Mouse (Mus musculus) midbrain, embryonic 14.5 days (tissue): ENCODE results near the gene Nmrk2. TPM values are rescaled to one million over a fixed set of nuclear protein-coding genes. Genes with fewer than 3 reads are reported as not detected.
"Not testable (repeated sequence)": the region's sequence is repeated elsewhere in the genome, so short reads cannot be mapped to it uniquely, and the experiment has no call there.

Source experiments
- ATAC-seq: fragments of 200-750 bp; cut with Nextera tagmentation; 2 replicates; pipeline ENCODE4 v1.8.0; 2017; ENCODE audit warnings: moderate number of reproducible peaks, moderate library complexity; ENCODE audit not compliant: low FRiP score, low TSS enrichment
- DNase-seq: peaks from one replicate; pipeline ENCODE4 v3.0.0-alpha.2; 2015
- H3K27ac ChIP-seq: fragments of 300-500 bp; sonication (generic); replicated peaks from 2 replicates; pipeline ENCODE4 v1.5.1; 2014; ENCODE audit warnings: mild to moderate bottlenecking, low read depth, low read length, moderate library complexity
- H3K27me3 ChIP-seq: fragments of 300-500 bp; sonication (generic); 2 replicates; pipeline ENCODE4 v1.6.1; 2014; ENCODE audit warnings: low read length, control low read depth, mixed read lengths; ENCODE audit not compliant: control insufficient read depth, insufficient read depth
- H3K36me3 ChIP-seq: fragments of 300-500 bp; sonication (generic); 2 replicates; pipeline ENCODE4 v1.6.1; 2014; ENCODE audit warnings: low read length, control low read depth; ENCODE audit not compliant: control insufficient read depth, insufficient read depth
- H3K4me1 ChIP-seq: fragments of 300-500 bp; sonication (generic); 2 replicates; pipeline ENCODE4 v1.6.1; 2014; ENCODE audit warnings: mild to moderate bottlenecking, antibody characterized with exemption, low read length, control low read depth; ENCODE audit not compliant: control insufficient read depth, insufficient read depth
- H3K4me2 ChIP-seq: fragments of 300-500 bp; sonication (generic); 2 replicates; pipeline ENCODE4 v1.6.1; 2014; ENCODE audit warnings: mild to moderate bottlenecking, low read length, moderate library complexity
- H3K4me3 ChIP-seq: fragments of 300-500 bp; sonication (generic); replicated peaks from 2 replicates; pipeline ENCODE4 v1.5.1; 2014; ENCODE audit warnings: low read depth, low read length
- H3K9ac ChIP-seq: fragments of 300-500 bp; sonication (generic); replicated peaks from 2 replicates; pipeline ENCODE4 v1.6.1; 2014; ENCODE audit warnings: mild to moderate bottlenecking, low read length, moderate library complexity
- H3K9me3 ChIP-seq: fragments of 300-500 bp; sonication (generic); 2 replicates; pipeline ENCODE4 v1.6.1; 2016; ENCODE audit warnings: low read length, control low read depth, mixed read lengths; ENCODE audit not compliant: control insufficient read depth
- WGBS: fragments of 180-500 bp; shearing (Covaris S2); extraction: QIAGEN DNeasy Blood & Tissue Kit; methylation state at CpG from one replicate; pipeline ENCODE4 v1.1.7; 2014; 5-methylcytosine and 5-hydroxymethylcytosine counted together
- polyA plus RNA-seq: library from polyadenylated mRNA; unstranded; fragments of >200 nt; fragmentation: Nextera tagmentation; extraction: Ambion mirVana; gene quantifications from 2 replicates; pipeline ENCODE4 v1.2.1, GENCODE M21; 2014

The Nmrk2 gene
- polyA plus RNA-seq, 1 experiment from 2014 or later: not detected

- 14% methylated on average over 16 of the region's 16 CpGs for WGBS
- H3K4me2 ChIP-seq: peak overlapping the region; percentile 94
- H3K27me3 ChIP-seq: no peaks in the 10 kb centered on the region
- peaks cover 30% of the 10 kb centered on the region for H3K4me1 ChIP-seq
- H3K9me3 ChIP-seq: no peaks in the 10 kb centered on the region
- peak overlapping the region; percentile 95 for H3K4me3 ChIP-seq
- H3K36me3 ChIP-seq: peaks cover 52% of the 10 kb centered on the region
- peak overlapping the region; percentile 98; the same call in 1 of the 2 replicates for H3K27ac ChIP-seq
- peak overlapping the region; percentile 96 for H3K9ac ChIP-seq
- no peak for DNase-seq
- no peak for ATAC-seq
Observed at GRCm38 (mm10) chr10:81177491-81177925, 24.3 kb downstream of the Nmrk2 start.

DNA sequence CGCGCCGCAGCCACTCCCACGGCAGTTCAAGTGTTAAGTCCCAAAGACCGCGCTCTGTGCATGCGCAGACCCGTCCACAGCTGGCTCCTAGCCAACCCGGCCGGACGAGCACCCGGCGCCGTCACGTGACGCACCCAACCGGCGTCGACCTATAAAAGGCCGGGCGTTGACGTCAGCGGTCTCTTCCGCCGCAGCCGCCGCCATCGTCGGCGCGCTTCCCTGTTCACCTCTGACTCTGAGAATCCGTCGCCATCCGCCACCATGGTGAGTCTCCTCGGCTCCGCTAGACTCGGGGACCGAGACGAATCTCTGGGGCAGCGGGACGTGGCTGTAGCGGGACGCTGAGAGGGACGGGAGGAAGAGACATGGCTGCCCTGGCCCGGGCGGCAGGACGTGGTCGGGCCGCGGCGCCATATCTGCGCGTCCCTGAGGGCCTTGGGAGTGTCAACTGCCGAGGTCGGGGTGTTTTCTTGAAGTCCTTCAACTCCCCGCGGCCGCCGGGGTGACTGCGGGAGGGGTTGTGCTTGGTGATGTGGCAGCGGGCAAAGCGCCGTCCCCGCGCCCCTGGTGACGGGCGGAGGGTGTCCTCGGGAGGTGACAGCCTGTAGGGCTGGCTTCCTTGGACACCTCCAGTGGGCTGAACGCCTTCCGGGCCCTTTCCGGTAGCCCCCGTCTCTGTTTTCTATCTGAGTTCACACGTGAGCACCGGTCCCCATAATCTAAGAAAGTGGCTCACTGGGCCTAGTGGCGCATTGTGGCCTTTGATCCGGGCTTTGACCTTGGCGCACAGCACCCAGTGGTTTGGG lies 25.2 kb downstream of the Nmrk2 start, which contains the start of gene Eef2:
Gene Eef2 (plus strand): TSS at position 166 of the 806 bp plus-strand sequence.
- H3K27me3 ChIP-seq: no peaks in the 10 kb centered on the region
- peak within 1 kb of the TSS; percentile 98 for H3K27ac ChIP-seq
- ATAC-seq (peak; percentile 83), DNase-seq (peak; percentile 100)
- H3K36me3 ChIP-seq: peaks cover 43% of the 10 kb centered on the region
- H3K4me3 ChIP-seq: peak within 1 kb of the TSS; percentile 95
- under 1% methylated on average over 77 of the region's 77 CpGs for WGBS
- peak within 1 kb of the TSS; percentile 94 for H3K4me2 ChIP-seq
- no peaks in the 10 kb centered on the region for H3K9me3 ChIP-seq
- H3K4me1 ChIP-seq: peaks cover 27% of the 10 kb centered on the region
- H3K9ac ChIP-seq: peak within 1 kb of the TSS; percentile 96

DNA sequence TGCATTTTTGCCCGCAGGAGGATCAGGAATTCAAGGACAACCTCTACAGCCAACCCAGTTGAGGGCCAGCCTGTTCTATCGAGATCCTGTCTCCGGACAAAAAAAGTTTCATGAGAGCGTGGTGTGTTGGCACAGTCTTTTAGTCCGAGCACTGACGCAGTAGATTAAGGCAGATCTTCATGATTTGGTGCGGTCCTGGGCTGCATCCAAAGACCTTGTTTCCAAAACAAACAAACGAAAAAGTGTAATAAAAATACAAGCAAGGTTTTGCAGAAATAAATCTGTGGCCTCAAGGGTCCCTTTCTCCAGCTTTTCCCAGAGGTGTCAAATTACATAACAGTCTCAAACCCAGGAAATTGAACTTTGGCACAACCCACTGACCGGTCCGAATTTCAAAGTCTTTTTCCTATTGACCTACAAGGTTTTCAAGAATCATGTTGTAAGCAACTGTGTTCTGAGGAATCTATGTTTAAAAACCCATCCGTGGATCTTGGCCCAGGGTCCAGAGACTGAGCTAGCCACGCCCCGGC lies 25.9 kb downstream of the Nmrk2 start:
- ATAC-seq: no peak
- no peaks in the 10 kb centered on the region for H3K27me3 ChIP-seq
- peak overlapping the region; percentile 94 for H3K4me2 ChIP-seq
- peak overlapping the region; percentile 95 for H3K4me3 ChIP-seq
- peaks cover 37% of the 10 kb centered on the region for H3K36me3 ChIP-seq
- H3K9me3 ChIP-seq: no peaks in the 10 kb centered on the region
- WGBS: 6% methylated on average over 13 of the region's 13 CpGs
- peaks cover 27% of the 10 kb centered on the region for H3K4me1 ChIP-seq
- H3K27ac ChIP-seq: peak overlapping the region; percentile 98
- no peak for DNase-seq
- no peak overlapping the region; the same call in 1 of the 2 replicates for H3K9ac ChIP-seq

GRCm38 (mm10) chr10:81175345-81175701 lies 26.5 kb downstream of the Nmrk2 start:
- H3K27me3 ChIP-seq, DNase-seq, H3K9me3 ChIP-seq: not testable (repeated sequence)
- 14% methylated on average over 4 of the region's 4 CpGs for WGBS
- ATAC-seq: peak; percentile 21; the same call in 1 of the 2 replicates
- Histone ChIP-seq H3K36me3 (peaks cover 30% of the 10 kb centered on the region), H3K4me3 (0 out of 2 replicates have a peak overlapping the region, but pooled peaks have one; percentile 38), H3K27ac (peak overlapping the region; percentile 98), H3K4me1 (peaks cover 27% of the 10 kb centered on the region), H3K9ac (peak overlapping the region; percentile 59), H3K4me2 (peak overlapping the region; percentile 94)

- peaks cover 27% of the 10 kb centered on the region for H3K4me1 ChIP-seq
- H3K4me3 ChIP-seq: peak overlapping the region; percentile 38
- peak overlapping the region; percentile 98 for H3K27ac ChIP-seq
- peak overlapping the region; percentile 59 for H3K9ac ChIP-seq
- H3K9me3 ChIP-seq: no peaks in the 10 kb centered on the region
- 1% methylated on average over 29 of the region's 29 CpGs for WGBS
- H3K36me3 ChIP-seq: peaks cover 24% of the 10 kb centered on the region
- H3K27me3 ChIP-seq: no peaks in the 10 kb centered on the region
- peak overlapping the region; percentile 94 for H3K4me2 ChIP-seq
- ATAC-seq (peak; percentile 69), DNase-seq (peak; percentile 93)
Observed at GRCm38 (mm10) chr10:81174617-81175344, 27.1 kb downstream of the Nmrk2 start.

DNA sequence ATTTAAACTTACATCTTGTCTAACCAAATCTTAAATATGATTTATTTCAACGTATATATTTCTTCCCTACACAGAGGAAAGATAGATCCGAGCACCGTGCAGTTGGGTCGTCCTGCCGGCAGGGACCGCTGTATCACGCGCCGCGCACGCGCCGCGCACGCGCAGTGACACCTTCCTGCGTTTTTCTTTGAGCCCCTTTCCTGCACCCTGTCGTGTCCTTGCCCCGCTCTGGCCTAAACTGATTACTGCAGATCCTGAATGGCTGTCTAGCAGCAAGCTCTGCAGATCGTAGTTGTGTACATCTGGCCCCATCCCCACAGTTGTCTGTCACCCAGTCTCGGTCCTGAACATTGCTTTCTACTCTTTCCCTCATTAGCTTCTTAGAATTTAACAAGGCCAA lies 28.7 kb downstream of the Nmrk2 start:
- Histone ChIP-seq H3K27ac (peak overlapping the region; percentile 98), H3K4me1 (peaks cover 33% of the 10 kb centered on the region), H3K4me3 (peak overlapping the region; percentile 17), H3K27me3 (no peaks in the 10 kb centered on the region), H3K4me2 (peak overlapping the region; percentile 94), H3K36me3 (peaks cover 8% of the 10 kb centered on the region), H3K9me3 (no peaks in the 10 kb centered on the region), H3K9ac (peak overlapping the region; percentile 34; the same call in 1 of the 2 replicates)
- DNase-seq (peak; percentile 94), ATAC-seq (peak; percentile 46; the same call in 1 of the 2 replicates)
- WGBS: 7% methylated on average over 21 of the region's 21 CpGs

GRCm38 (mm10) chr10:81169411-81169900 lies 32.4 kb downstream of the Nmrk2 start:
- H3K27ac ChIP-seq, H3K9me3 ChIP-seq, ATAC-seq, H3K9ac ChIP-seq, H3K4me3 ChIP-seq, H3K27me3 ChIP-seq, DNase-seq, H3K36me3 ChIP-seq: not testable (repeated sequence)
- Histone ChIP-seq H3K4me2 (peak overlapping the region; percentile 15; the same call in 1 of the 2 replicates), H3K4me1 (peaks cover 28% of the 10 kb centered on the region)
- 43% methylated on average over 12 of the region's 14 CpGs for WGBS

- Histone ChIP-seq H3K36me3 (peaks cover 5% of the 10 kb centered on the region), H3K27ac (peak overlapping the region; percentile 70), H3K9ac (peak overlapping the region; percentile 54; the same call in 1 of the 2 replicates), H3K9me3 (no peaks in the 10 kb centered on the region), H3K4me3 (peak overlapping the region; percentile 86), H3K27me3 (no peaks in the 10 kb centered on the region), H3K4me2 (peak overlapping the region; percentile 70), H3K4me1 (peaks cover 20% of the 10 kb centered on the region)
- ATAC-seq: 0 out of 2 replicates have a peak, but pooled peaks have one; percentile 16
- WGBS: 4% methylated on average over 29 of the region's 29 CpGs
- peak; percentile 85 for DNase-seq
Observed at GRCm38 (mm10) chr10:81168521-81169244, 33.2 kb downstream of the Nmrk2 start.
